Mouse (Mus musculus) MN1 (cell line): Measurements from ENCODE around the gene Ferd3l.

Experiments
- DNase-seq: peaks from one replicate; pipeline ENCODE4 v3.0.0-alpha.2; 2016; ENCODE audit warnings: low spot score

Ferd3l gene

GRCm38 (mm10) chr12:33928331-33929192 is at the start of gene Ferd3l:
Gene Ferd3l, plus strand, starts transcription at chr12:33928425.
- no peak for DNase-seq

- peak; percentile 80 for DNase-seq
Observed at GRCm38 (mm10) chr12:33893956-33894355, 34.3 kb upstream of the Ferd3l start.

GRCm38 (mm10) chr12:33894621-33895020 is 33.6 kb upstream of the Ferd3l start:
- DNase-seq: no peak

- no peak for DNase-seq
Observed at GRCm38 (mm10) chr12:33926751-33927150, 1.5 kb upstream of the Ferd3l start.

- DNase-seq: no peak
Observed at GRCm38 (mm10) chr12:33927334-33928098, 709 bp upstream of the Ferd3l start.

- no peak for DNase-seq
Observed at GRCm38 (mm10) chr12:33952843-33953242, 24.6 kb downstream of the Ferd3l start.

GRCm38 (mm10) chr12:33954931-33955565 is 26.8 kb downstream of the Ferd3l start:
- no peak for DNase-seq

- no peak for DNase-seq
Observed at GRCm38 (mm10) chr12:33955606-33956295, 27.5 kb downstream of the Ferd3l start.

GRCm38 (mm10) chr12:33956576-33957399 is 28.6 kb downstream of the Ferd3l start:
- no peak for DNase-seq

- no peak for DNase-seq
Observed at GRCm38 (mm10) chr12:33957400-33958240, 29.4 kb downstream of the Ferd3l start, which contains the start of gene Twist1. Gene Twist1, plus strand, starts transcription at chr12:33957671.

GRCm38 (mm10) chr12:33958241-33959194 is 30.3 kb downstream of the Ferd3l start:
- no peak for DNase-seq

- DNase-seq: no peak
Observed at GRCm38 (mm10) chr12:33959206-33959605, 31.0 kb downstream of the Ferd3l start.

GRCm38 (mm10) chr12:33959846-33960245 is 31.6 kb downstream of the Ferd3l start:
- DNase-seq: no peak

GRCm38 (mm10) chr12:33961013-33961412 is 32.8 kb downstream of the Ferd3l start:
- no peak for DNase-seq

- DNase-seq: no peak
Observed at GRCm38 (mm10) chr12:33962118-33962772, 34.0 kb downstream of the Ferd3l start.

- no peak for DNase-seq
Observed at GRCm38 (mm10) chr12:33962773-33963130, 34.5 kb downstream of the Ferd3l start.

- no peak for DNase-seq
Observed at GRCm38 (mm10) chr12:33963671-33964369, 35.6 kb downstream of the Ferd3l start.

- no peak for DNase-seq
Observed at GRCm38 (mm10) chr12:33964427-33964826, 36.2 kb downstream of the Ferd3l start.
